12 mouse cellular contexts compared by ENCODE assay signal in the genomic region with DNA sequence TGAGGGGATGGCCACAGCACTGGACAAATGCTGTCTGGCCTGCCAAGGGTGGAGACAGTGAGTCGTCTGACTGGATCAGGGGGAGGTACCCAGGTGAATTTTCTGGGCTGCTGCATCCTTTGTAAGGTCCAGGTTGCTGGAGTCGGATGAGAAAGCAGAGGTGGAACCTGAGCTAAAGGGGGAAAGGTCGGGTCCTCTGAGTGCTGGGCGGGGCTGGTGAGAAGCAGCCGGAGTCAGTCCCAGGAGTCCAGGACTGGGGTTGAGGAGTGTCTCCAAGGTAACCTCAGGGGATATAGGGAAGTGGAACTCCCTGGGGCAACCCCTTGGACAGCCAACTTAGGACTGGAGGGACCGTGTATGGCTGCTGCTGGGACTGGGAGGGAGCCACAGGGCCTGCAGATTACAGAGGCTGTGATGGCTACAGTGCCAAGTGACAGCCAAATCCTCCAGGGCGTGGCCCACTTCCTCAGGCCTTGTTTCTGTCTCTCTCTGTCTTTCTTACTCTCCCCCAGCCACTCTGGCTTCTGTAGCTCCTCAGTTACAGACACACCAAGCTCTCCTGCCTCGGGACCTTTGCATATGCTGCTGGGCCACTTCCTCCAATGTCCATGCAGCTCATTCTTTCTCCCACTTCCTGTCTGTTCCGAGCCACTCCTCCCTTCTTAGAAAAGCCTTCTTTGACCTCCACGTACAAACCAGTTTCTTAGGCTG. TPM values are rescaled to one million over a fixed set of nuclear protein-coding genes. Genes with fewer than 3 reads are reported as not detected.
DNase-seq lines count a peak whose midpoint lies in the region; ATAC-seq and TF ChIP-seq lines count a peak whose summit lies in the region.
"Had no signal": no experiment of that assay in that cellular context is flagged by ENCODE, and none has a peak within 500 bp of the region (broad histone marks: within the 10 kb centered on the region; RNA-seq: fewer than 3 reads in every experiment).

No protein-coding gene starts in this region.

- no peaks in the 10 kb centered on the region for H3K9me3 ChIP-seq in lung, embryonic 15.5 days
- H3K9me3 ChIP-seq in embryonic facial prominence, embryonic 14.5 days (ENCODE audit: control insufficient read depth, low read length): no peaks in the 10 kb centered on the region
- H3K9me3 ChIP-seq: embryonic facial prominence, embryonic 12.5 days; limb, embryonic 13.5 days had no signal

- WGBS in lung, embryonic 15.5 days: 44% methylated on average over 10 of the region's 10 CpGs
- WGBS in embryonic facial prominence, embryonic 14.5 days: 46% methylated on average over 9 of the region's 10 CpGs

- H3K27ac ChIP-seq in lung, embryonic 15.5 days: peak overlapping the region; percentile 38; the same call in 1 of the 2 replicates
- peak overlapping the region; percentile 10; the same call in 1 of the 2 replicates for H3K27ac ChIP-seq in embryonic facial prominence, embryonic 14.5 days (replicated peaks; ENCODE audit: low read depth, low read length)
- H3K27ac ChIP-seq: embryonic facial prominence, embryonic 12.5 days; limb, embryonic 13.5 days had no signal

- no peak overlapping the region for H3K9ac ChIP-seq in lung, embryonic 15.5 days
- no peak overlapping the region for H3K9ac ChIP-seq in embryonic facial prominence, embryonic 14.5 days (ENCODE audit: low read depth, low read length)
- H3K9ac ChIP-seq: embryonic facial prominence, embryonic 12.5 days; limb, embryonic 13.5 days had no signal

- H3K4me2 ChIP-seq in lung, embryonic 15.5 days: no peak overlapping the region
- H3K4me2 ChIP-seq in embryonic facial prominence, embryonic 14.5 days (ENCODE audit: low read depth, low read length): no peak overlapping the region
- H3K4me2 ChIP-seq in myocyte (ENCODE audit: low read depth): peak overlapping the region; percentile 34
- H3K4me2 ChIP-seq: embryonic facial prominence, embryonic 12.5 days; limb, embryonic 13.5 days had no signal

- no peak for ATAC-seq in lung, embryonic 15.5 days (ENCODE audit: borderline replicate concordance, extremely low read depth, low FRiP score, low TSS enrichment)
- ATAC-seq in embryonic facial prominence, embryonic 14.5 days (ENCODE audit: low read depth): no peak; the same call in 1 of the 2 replicates
- ATAC-seq: inflammation-experienced regulatory T-cells, adult 6 months had no signal

- H3K27me3 ChIP-seq in lung, embryonic 15.5 days: no peaks in the 10 kb centered on the region
- H3K27me3 ChIP-seq in embryonic facial prominence, embryonic 14.5 days (replicated peaks; ENCODE audit: control insufficient read depth, insufficient read depth, low read length): no peaks in the 10 kb centered on the region
- no peaks in the 10 kb centered on the region for H3K27me3 ChIP-seq in myocyte (ENCODE audit: control insufficient read depth, insufficient read depth, insufficient read length)
- H3K27me3 ChIP-seq: embryonic facial prominence, embryonic 12.5 days; limb, embryonic 13.5 days had no signal

- peaks cover 27% of the 10 kb centered on the region for H3K4me1 ChIP-seq in lung, embryonic 15.5 days
- peaks cover 11% of the 10 kb centered on the region for H3K4me1 ChIP-seq in embryonic facial prominence, embryonic 14.5 days (ENCODE audit: control insufficient read depth, insufficient read depth, low read length)
- H3K4me1 ChIP-seq: embryonic facial prominence, embryonic 12.5 days had no signal

- no peak overlapping the region for H3K4me3 ChIP-seq in lung, embryonic 15.5 days
- H3K4me3 ChIP-seq in embryonic facial prominence, embryonic 14.5 days (ENCODE audit: low read depth, low read length): no peak overlapping the region
- no peak overlapping the region for H3K4me3 ChIP-seq in myocyte
- H3K4me3 ChIP-seq: embryonic facial prominence, embryonic 12.5 days; limb, embryonic 13.5 days had no signal

- no peaks in the 10 kb centered on the region for H3K36me3 ChIP-seq in lung, embryonic 15.5 days
- H3K36me3 ChIP-seq in embryonic facial prominence, embryonic 14.5 days (ENCODE audit: control insufficient read depth, insufficient read depth, low read length): no peaks in the 10 kb centered on the region
- no peaks in the 10 kb centered on the region for H3K36me3 ChIP-seq in myocyte (ENCODE audit: control insufficient read depth, insufficient read depth)
- H3K36me3 ChIP-seq: embryonic facial prominence, embryonic 12.5 days; limb, embryonic 13.5 days had no signal

- no peak for TF ChIP-seq POLR2A in myocyte (IDR thresholded peaks at IDR 0.05; ENCODE audit: insufficient read length, low read depth)

- H3ac ChIP-seq in myocyte (ENCODE audit: control insufficient read depth, insufficient read length): no peak overlapping the region

- peak; percentile 96 for DNase-seq in heart, adult 11 months
- DNase-seq in heart, adult 9 months (ENCODE audit: low spot score in 2 of 2): no peak
- DNase-seq in lung, postnatal 14 days: no peak
- DNase-seq in embryonic facial prominence, embryonic 14.5 days (ENCODE audit: low spot score): no peak
- DNase-seq in urinary bladder, postnatal 36 days (ENCODE audit: low spot score in 2 of 2): no peak
- DNase-seq in cerebellum, adult 11-12 months: no peak

- H3K79me2 ChIP-seq in myocyte (ENCODE audit: control insufficient read depth, insufficient read depth): no peaks in the 10 kb centered on the region

TF ChIP-seq in myocyte, 11 proteins besides CTCF, POLR2A, EP300 and RAD21:
- peak in 1 of 3 experiments; percentile 33 for TF ChIP-seq MYOG (IDR thresholded peaks at IDR 0.05; ENCODE audit: control insufficient read depth in 1 of 3, insufficient read depth in 1 of 3, insufficient read length in 2 of 3, low read depth in 2 of 3)
- peak in 1 of 3 experiments; percentile 34 for TF ChIP-seq MYOD1 (IDR thresholded peaks at IDR 0.05; ENCODE audit: control insufficient read depth in 1 of 3, insufficient read length in 2 of 3, low read depth in 2 of 3)
- no peak for TF ChIP-seq E2F4 (IDR thresholded peaks at IDR 0.05; ENCODE audit: insufficient read depth)

RNA-seq across cellular contexts. Expression of gene Aldh3b1, which starts 6.8 kb away (rescaled TPM):
- 3.5 and 4.6 TPM in 2 replicates for polyA plus RNA-seq in lung, embryonic 15.5 days (2015; fragmentation: Nextera tagmentation; extraction: Ambion mirVana)
- polyA plus RNA-seq in embryonic facial prominence, embryonic 14.5 days (2014; fragmentation: Nextera tagmentation; extraction: Ambion mirVana): 4.6 and 4.8 TPM in 2 replicates
- polyA plus RNA-seq in myocyte (2012; fragmentation: generic; extraction: Trizol): 51.8 TPM

RNA-seq across cellular contexts. Expression of gene Ndufs8, which starts 10.2 kb away (rescaled TPM):
- 303 and 306 TPM in 2 replicates for polyA plus RNA-seq in lung, embryonic 15.5 days (2015; fragmentation: Nextera tagmentation; extraction: Ambion mirVana)
- 297 and 302 TPM in 2 replicates for polyA plus RNA-seq in embryonic facial prominence, embryonic 14.5 days (2014; fragmentation: Nextera tagmentation; extraction: Ambion mirVana)
- polyA plus RNA-seq in myocyte (2012; fragmentation: generic; extraction: Trizol): 482 TPM

RNA-seq across cellular contexts. Expression of gene Unc93b1, which starts 12.2 kb away (rescaled TPM):
- polyA plus RNA-seq in lung, embryonic 15.5 days (2015; fragmentation: Nextera tagmentation; extraction: Ambion mirVana): 18.4 and 22.3 TPM in 2 replicates
- polyA plus RNA-seq in embryonic facial prominence, embryonic 14.5 days (2014; fragmentation: Nextera tagmentation; extraction: Ambion mirVana): 21.3 and 24.5 TPM in 2 replicates
- polyA plus RNA-seq in myocyte (2012; fragmentation: generic; extraction: Trizol): 4.0 TPM

RNA-seq across cellular contexts. Expression of gene Tcirg1, which starts 15.9 kb away (rescaled TPM):
- 46.6 and 53.1 TPM in 2 replicates for polyA plus RNA-seq in lung, embryonic 15.5 days (2015; fragmentation: Nextera tagmentation; extraction: Ambion mirVana)
- polyA plus RNA-seq in embryonic facial prominence, embryonic 14.5 days (2014; fragmentation: Nextera tagmentation; extraction: Ambion mirVana): 33.6 and 36.5 TPM in 2 replicates
- 50.9 TPM for polyA plus RNA-seq in myocyte (2012; fragmentation: generic; extraction: Trizol)

RNA-seq across cellular contexts. Expression of gene Aldh3b3, which starts 35.6 kb away (rescaled TPM):
- polyA plus RNA-seq in lung, embryonic 15.5 days (2015; fragmentation: Nextera tagmentation; extraction: Ambion mirVana): 0.11 and 0.13 TPM in 2 replicates
- 0.18 and 0.24 TPM in 2 replicates for polyA plus RNA-seq in embryonic facial prominence, embryonic 14.5 days (2014; fragmentation: Nextera tagmentation; extraction: Ambion mirVana)
- 1.2 TPM for polyA plus RNA-seq in myocyte (2012; fragmentation: generic; extraction: Trizol)
- polyA plus RNA-seq: embryonic facial prominence, embryonic 12.5 days; inflammation-experienced regulatory T-cells, adult 6 months; neural tube, embryonic 11.5 days had no signal
